Mouse (Mus musculus): ENCODE data around the gene Srsf5.

The Srsf5 gene

GRCm38 (mm10) chr12:80997652-80998051 is 52.3 kb downstream of the Srsf5 start:
- peak; percentile 26 for DNase-seq (ENCODE audit: low spot score)

GRCm38 (mm10) chr12:80998528-80999221 is 53.4 kb downstream of the Srsf5 start:
- peak; percentile 76 for DNase-seq (ENCODE audit: low spot score)
